Mouse (Mus musculus): ENCODE results near the gene Pcbp3. TPM values are rescaled to one million over a fixed set of nuclear protein-coding genes. Genes with fewer than 3 reads are reported as not detected.

The Pcbp3 gene
- polyA plus RNA-seq, 1 experiment from 2014 or later: 18.8 TPM

DNA sequence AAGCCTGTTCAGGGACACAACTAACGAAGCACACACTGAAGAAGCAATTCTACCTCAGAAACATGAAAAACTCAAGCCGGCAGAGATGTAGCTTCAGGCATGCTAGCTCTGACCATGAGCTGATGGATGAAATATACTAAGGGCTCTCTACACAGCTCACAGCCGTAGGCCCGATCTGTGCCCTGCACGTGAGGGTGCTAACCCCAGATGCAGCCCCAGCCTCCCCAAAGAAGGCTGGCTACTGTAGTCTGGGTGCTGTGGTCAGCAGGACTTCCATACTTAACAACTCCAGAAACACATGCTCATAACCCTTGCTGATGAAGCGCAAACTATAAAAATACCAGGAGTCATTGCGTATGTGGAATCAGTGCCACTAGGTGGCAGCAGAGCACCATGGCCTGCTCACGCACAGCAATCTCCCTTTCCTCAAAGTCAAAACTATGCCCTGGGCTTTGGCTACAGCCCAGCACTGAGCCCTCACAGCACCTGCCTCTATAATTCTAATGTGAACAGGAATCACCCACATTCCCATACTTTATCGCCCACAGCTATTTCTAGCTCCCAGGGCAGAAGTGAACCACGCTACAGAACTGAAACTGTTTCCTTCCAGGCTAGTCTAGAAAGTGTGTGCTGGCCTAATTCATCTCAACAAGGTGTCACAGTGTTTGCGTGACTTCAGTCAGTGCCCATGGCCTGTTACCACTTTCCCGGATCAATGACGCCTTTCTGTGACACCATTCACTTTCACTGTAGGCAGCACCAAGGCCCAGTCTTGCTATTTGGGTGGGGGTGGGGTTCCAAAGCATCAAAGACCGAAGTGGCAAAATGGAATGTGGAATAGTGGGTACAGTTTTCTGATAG lies 126.0 kb downstream of the Pcbp3 start:
- Histone ChIP-seq H3K4me1 (replicated peaks; ENCODE audit: control insufficient read depth, insufficient read depth, low read length) (no peaks in the 10 kb centered on the region; the same call in 1 of the 2 replicates), H3K27me3 (replicated peaks; ENCODE audit: control insufficient read depth, insufficient read depth, low read length) (no peaks in the 10 kb centered on the region), H3K36me3 (ENCODE audit: control insufficient read depth, insufficient read depth) (no peaks in the 10 kb centered on the region), H3K4me3 (ENCODE audit: low read depth, low read length) (no peak overlapping the region), H3K9ac (ENCODE audit: low read depth, low read length) (no peak overlapping the region), H3K9me3 (ENCODE audit: control insufficient read depth) (no peaks in the 10 kb centered on the region), H3K4me2 (replicated peaks; ENCODE audit: low read depth) (no peak overlapping the region), H3K27ac (ENCODE audit: low read depth, low read length) (no peak overlapping the region)
- 57% methylated on average over 14 of the region's 14 CpGs for WGBS
- peak; percentile 56 for ATAC-seq
- TF ChIP-seq CTCF (IDR thresholded peaks at IDR 0.05; ENCODE audit: low read depth): peak; percentile 100

DNA sequence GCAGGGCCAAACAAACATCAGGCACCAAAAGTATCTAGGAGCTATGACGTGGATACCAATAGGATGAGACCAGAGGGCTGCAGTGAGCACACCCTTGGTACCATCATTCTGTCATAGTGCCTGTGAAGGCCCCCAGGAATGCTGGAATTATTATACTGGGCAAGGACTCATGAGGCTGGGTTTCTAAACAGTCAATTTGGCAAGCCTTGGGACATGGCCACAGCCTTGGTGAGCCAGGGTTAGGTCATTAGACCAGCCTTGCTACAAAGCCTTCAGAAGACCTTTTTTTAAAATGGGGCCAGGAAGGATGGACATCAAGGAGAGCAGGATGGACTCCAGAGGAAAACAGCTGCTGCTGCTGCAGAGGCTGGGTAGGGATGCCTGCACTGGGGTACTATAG lies 128.8 kb downstream of the Pcbp3 start:
- no peaks in the 10 kb centered on the region for H3K4me1 ChIP-seq (replicated peaks; ENCODE audit: control insufficient read depth, insufficient read depth, low read length)
- H3K27ac ChIP-seq (ENCODE audit: low read depth, low read length): no peak overlapping the region
- no peaks in the 10 kb centered on the region for H3K27me3 ChIP-seq (replicated peaks; ENCODE audit: control insufficient read depth, insufficient read depth, low read length)
- WGBS: 87% methylated on average over 1 of the region's 1 CpGs
- H3K9ac ChIP-seq (ENCODE audit: low read depth, low read length): no peak overlapping the region
- H3K4me2 ChIP-seq (replicated peaks; ENCODE audit: low read depth): no peak overlapping the region
- H3K4me3 ChIP-seq (ENCODE audit: low read depth, low read length): no peak overlapping the region
- no peaks in the 10 kb centered on the region for H3K9me3 ChIP-seq (ENCODE audit: control insufficient read depth)
- no peaks in the 10 kb centered on the region for H3K36me3 ChIP-seq (ENCODE audit: control insufficient read depth, insufficient read depth)
- TF ChIP-seq CTCF (IDR thresholded peaks at IDR 0.05; ENCODE audit: low read depth): no peak
- ATAC-seq: no peak

DNA sequence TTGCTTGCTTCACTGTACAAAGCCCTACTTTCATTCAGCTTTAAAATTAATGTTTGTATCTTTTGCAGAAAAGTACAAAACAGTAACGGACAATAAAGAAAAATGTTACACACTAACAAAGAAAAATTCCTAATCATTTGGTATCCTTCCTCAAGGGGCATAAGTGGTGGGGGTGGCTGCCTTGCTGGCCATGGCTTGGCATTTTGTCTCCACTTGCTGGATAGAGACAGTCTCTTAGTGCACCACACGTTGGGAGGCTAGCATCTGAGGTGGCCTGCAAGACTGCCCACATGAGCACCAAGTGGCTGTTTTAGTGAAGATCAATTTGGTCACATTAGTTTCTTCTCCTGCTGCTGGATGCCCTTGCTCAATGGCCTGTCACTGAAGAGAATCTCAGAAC lies 129.8 kb downstream of the Pcbp3 start:
- no peak overlapping the region for H3K4me2 ChIP-seq (replicated peaks; ENCODE audit: low read depth)
- H3K36me3 ChIP-seq (ENCODE audit: control insufficient read depth, insufficient read depth): no peaks in the 10 kb centered on the region
- no peak for ATAC-seq
- H3K9me3 ChIP-seq (ENCODE audit: control insufficient read depth): no peaks in the 10 kb centered on the region
- 77% methylated on average over 2 of the region's 2 CpGs for WGBS
- H3K4me3 ChIP-seq (ENCODE audit: low read depth, low read length): no peak overlapping the region
- no peak overlapping the region for H3K27ac ChIP-seq (ENCODE audit: low read depth, low read length)
- no peak overlapping the region for H3K9ac ChIP-seq (ENCODE audit: low read depth, low read length)
- no peaks in the 10 kb centered on the region for H3K4me1 ChIP-seq (replicated peaks; ENCODE audit: control insufficient read depth, insufficient read depth, low read length)
- TF ChIP-seq CTCF (IDR thresholded peaks at IDR 0.05; ENCODE audit: low read depth): no peak
- H3K27me3 ChIP-seq (replicated peaks; ENCODE audit: control insufficient read depth, insufficient read depth, low read length): no peaks in the 10 kb centered on the region

DNA sequence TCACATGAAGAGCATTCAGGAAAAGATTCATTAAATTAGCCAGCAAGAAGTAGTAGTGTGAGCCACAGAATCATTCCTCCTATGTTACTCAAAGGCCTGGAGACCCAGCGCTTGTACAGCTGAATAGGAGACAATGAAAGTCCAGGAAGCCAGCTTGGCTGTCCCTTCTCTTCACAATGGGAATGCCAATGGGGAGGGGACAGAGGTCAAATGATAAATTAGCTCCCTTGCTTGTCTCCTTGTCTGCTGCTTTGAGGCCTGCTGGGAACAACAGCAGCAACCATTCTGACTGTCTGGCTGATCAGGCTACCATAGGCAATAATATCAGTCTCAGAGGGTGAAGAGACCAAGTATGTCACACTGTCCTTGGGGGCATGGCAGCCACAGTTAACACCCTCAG lies 130.5 kb downstream of the Pcbp3 start:
- no peak overlapping the region for H3K4me3 ChIP-seq (ENCODE audit: low read depth, low read length)
- ATAC-seq: no peak
- no peaks in the 10 kb centered on the region for H3K4me1 ChIP-seq (replicated peaks; ENCODE audit: control insufficient read depth, insufficient read depth, low read length)
- H3K27me3 ChIP-seq (replicated peaks; ENCODE audit: control insufficient read depth, insufficient read depth, low read length): no peaks in the 10 kb centered on the region
- H3K9ac ChIP-seq (ENCODE audit: low read depth, low read length): no peak overlapping the region
- no peak for TF ChIP-seq CTCF (IDR thresholded peaks at IDR 0.05; ENCODE audit: low read depth)
- WGBS: 75% methylated on average over 1 of the region's 1 CpGs
- no peak overlapping the region for H3K27ac ChIP-seq (ENCODE audit: low read depth, low read length)
- H3K4me2 ChIP-seq (replicated peaks; ENCODE audit: low read depth): no peak overlapping the region
- no peaks in the 10 kb centered on the region for H3K36me3 ChIP-seq (ENCODE audit: control insufficient read depth, insufficient read depth)
- no peaks in the 10 kb centered on the region for H3K9me3 ChIP-seq (ENCODE audit: control insufficient read depth)

DNA sequence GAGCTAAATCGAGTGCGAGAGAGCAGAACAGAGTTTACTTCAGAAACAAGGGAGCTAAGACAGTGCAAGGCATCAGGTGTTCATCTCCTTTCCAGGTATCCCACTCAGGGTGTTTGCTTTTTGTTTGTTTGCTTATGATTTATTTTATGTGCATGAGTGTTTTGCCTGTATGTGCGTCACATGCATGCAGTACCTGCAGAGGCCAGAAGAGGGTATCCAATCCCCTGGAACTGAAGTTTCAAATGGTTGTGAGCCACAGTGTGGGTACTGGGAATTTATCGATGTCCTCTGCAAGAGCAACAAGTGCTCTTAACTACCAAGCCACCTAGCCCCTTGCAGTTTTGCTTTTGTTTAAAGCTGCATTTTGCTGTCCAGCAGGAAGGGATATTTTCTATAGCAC lies 132.8 kb downstream of the Pcbp3 start:
- WGBS: 100% methylated on average over 4 of the region's 4 CpGs
- TF ChIP-seq CTCF (IDR thresholded peaks at IDR 0.05; ENCODE audit: low read depth): peak; percentile 15; the same call in 1 of the 2 replicates
- Histone ChIP-seq H3K4me2 (replicated peaks; ENCODE audit: low read depth) (no peak overlapping the region), H3K4me1 (replicated peaks; ENCODE audit: control insufficient read depth, insufficient read depth, low read length) (no peaks in the 10 kb centered on the region), H3K4me3 (ENCODE audit: low read depth, low read length) (no peak overlapping the region), H3K27ac (ENCODE audit: low read depth, low read length) (no peak overlapping the region), H3K36me3 (ENCODE audit: control insufficient read depth, insufficient read depth) (no peaks in the 10 kb centered on the region), H3K27me3 (replicated peaks; ENCODE audit: control insufficient read depth, insufficient read depth, low read length) (no peaks in the 10 kb centered on the region), H3K9me3 (ENCODE audit: control insufficient read depth) (no peaks in the 10 kb centered on the region), H3K9ac (ENCODE audit: low read depth, low read length) (no peak overlapping the region)
- no peak for ATAC-seq

DNA sequence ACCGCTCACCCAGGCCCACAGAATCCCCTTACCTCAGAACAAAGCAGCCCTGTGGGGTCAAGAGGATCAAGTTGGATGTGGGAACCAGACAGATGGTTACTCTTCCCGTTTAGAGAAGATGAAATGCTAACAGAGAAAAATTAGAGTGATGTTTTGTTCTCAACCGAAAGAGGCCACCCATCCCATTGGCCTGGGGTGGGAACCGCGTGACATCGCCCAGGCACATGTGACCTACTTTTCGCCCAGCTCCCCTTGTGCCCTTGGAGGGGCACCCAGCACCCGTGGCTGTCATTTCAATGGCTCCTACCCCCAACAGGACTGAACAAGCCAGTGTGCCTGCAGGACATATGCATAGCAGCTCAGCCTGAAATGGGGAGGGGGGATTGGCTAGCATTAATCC lies 139.0 kb downstream of the Pcbp3 start:
- TF ChIP-seq CTCF (IDR thresholded peaks at IDR 0.05; ENCODE audit: low read depth): no peak
- ATAC-seq: no peak
- no peak overlapping the region for H3K4me3 ChIP-seq (ENCODE audit: low read depth, low read length)
- H3K9ac ChIP-seq (ENCODE audit: low read depth, low read length): no peak overlapping the region
- no peaks in the 10 kb centered on the region for H3K9me3 ChIP-seq (ENCODE audit: control insufficient read depth)
- no peaks in the 10 kb centered on the region for H3K4me1 ChIP-seq (replicated peaks; ENCODE audit: control insufficient read depth, insufficient read depth, low read length)
- WGBS: 90% methylated on average over 8 of the region's 8 CpGs
- no peak overlapping the region for H3K4me2 ChIP-seq (replicated peaks; ENCODE audit: low read depth)
- no peaks in the 10 kb centered on the region for H3K27me3 ChIP-seq (replicated peaks; ENCODE audit: control insufficient read depth, insufficient read depth, low read length)
- H3K27ac ChIP-seq (ENCODE audit: low read depth, low read length): no peak overlapping the region
- H3K36me3 ChIP-seq (ENCODE audit: control insufficient read depth, insufficient read depth): no peaks in the 10 kb centered on the region

All from intestine, postnatal 0 days (tissue).